13 mouse cellular contexts compared by ENCODE assay signal in the genomic region with DNA sequence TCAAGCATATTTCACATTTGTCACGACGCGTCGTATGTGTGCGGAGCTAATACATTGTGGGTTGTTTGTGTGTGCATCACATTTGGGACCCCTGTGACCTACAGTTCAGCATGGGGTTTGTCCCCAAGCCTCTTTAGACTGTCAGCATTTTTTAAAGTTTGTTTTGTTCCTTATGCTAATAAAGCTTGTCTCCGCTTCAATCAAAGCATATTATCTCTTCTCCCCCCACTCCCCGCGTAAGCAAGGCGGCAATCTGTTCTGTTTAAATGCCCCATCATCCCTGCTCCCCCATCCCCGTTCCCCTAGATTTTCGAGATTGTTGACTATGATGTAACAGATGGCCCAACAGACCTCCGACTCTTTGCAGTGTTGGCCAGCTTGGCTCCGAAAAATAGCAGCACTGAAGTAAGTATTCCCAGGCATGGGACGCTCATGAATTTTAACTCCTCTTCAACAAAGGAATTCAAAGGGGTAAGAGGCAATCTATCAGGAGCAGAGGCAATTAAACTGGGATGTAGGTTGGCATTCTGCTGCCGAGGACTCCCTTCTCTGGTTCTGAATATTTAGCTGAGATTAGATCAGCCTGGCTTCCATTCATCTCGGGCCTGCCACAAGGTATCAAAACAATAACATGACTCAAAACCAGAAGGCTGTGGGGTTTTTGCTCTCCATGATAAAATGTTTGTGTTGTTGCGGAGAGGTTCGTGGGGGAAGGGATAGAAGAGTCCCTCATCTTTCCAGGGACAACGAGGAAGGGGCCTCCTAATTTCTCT.
A peak's percentile ranks its signal among the peaks of the same experiment; 100 is the strongest.
DNase-seq lines count a peak whose midpoint lies in the region; ATAC-seq lines count a peak whose summit lies in the region.
"Had no signal": no experiment of that assay in that cellular context is flagged by ENCODE, and none has a peak within 500 bp of the region (broad histone marks: within the 10 kb centered on the region; RNA-seq: fewer than 3 reads in every experiment).

No protein-coding gene starts in this region.

- peak; percentile 82 for ATAC-seq in hindbrain, embryonic 14.5 days (ENCODE audit: low FRiP score)
- ATAC-seq in midbrain, embryonic 11.5 days (ENCODE audit: low FRiP score): peak; percentile 87
- ATAC-seq: Patski had no signal

- H3K4me2 ChIP-seq in hindbrain, embryonic 14.5 days (replicated peaks): peak overlapping the region; percentile 51
- H3K4me2 ChIP-seq in midbrain, embryonic 11.5 days: peak overlapping the region; percentile 32
- H3K4me2 ChIP-seq: embryonic facial prominence, embryonic 13.5 days; limb, embryonic 12.5 days had no signal

- H3K4me1 ChIP-seq in hindbrain, embryonic 14.5 days (replicated peaks; ENCODE audit: control insufficient read depth, insufficient read depth, low read length): peaks cover 15% of the 10 kb centered on the region
- peaks cover 17% of the 10 kb centered on the region for H3K4me1 ChIP-seq in midbrain, embryonic 11.5 days (ENCODE audit: control insufficient read depth, insufficient read depth, low read length)
- H3K4me1 ChIP-seq: embryonic facial prominence, embryonic 13.5 days; limb, embryonic 12.5 days had no signal

- no peaks in the 10 kb centered on the region for H3K27me3 ChIP-seq in hindbrain, embryonic 14.5 days (ENCODE audit: control insufficient read depth, insufficient read depth, low read length)
- no peaks in the 10 kb centered on the region for H3K27me3 ChIP-seq in midbrain, embryonic 11.5 days (ENCODE audit: control insufficient read depth, insufficient read depth, low read length)
- H3K27me3 ChIP-seq: embryonic facial prominence, embryonic 13.5 days; limb, embryonic 12.5 days had no signal

- no peak overlapping the region; the same call in 1 of the 2 replicates for H3K4me3 ChIP-seq in hindbrain, embryonic 14.5 days (replicated peaks; ENCODE audit: low read length)
- H3K4me3 ChIP-seq in midbrain, embryonic 11.5 days (ENCODE audit: low read depth, low read length): no peak overlapping the region
- H3K4me3 ChIP-seq: embryonic facial prominence, embryonic 13.5 days; limb, embryonic 12.5 days had no signal

- peak overlapping the region; percentile 29 for H3K9ac ChIP-seq in hindbrain, embryonic 14.5 days
- peak overlapping the region; percentile 39 for H3K9ac ChIP-seq in midbrain, embryonic 11.5 days (ENCODE audit: low read length)
- H3K9ac ChIP-seq: embryonic facial prominence, embryonic 13.5 days; limb, embryonic 12.5 days had no signal

- H3K27ac ChIP-seq in hindbrain, embryonic 14.5 days: peak overlapping the region; percentile 26
- H3K27ac ChIP-seq in midbrain, embryonic 11.5 days (ENCODE audit: low read depth, low read length): peak overlapping the region; percentile 82
- H3K27ac ChIP-seq: embryonic facial prominence, embryonic 13.5 days; limb, embryonic 12.5 days had no signal

- 16% methylated on average over 19 of the region's 19 CpGs for WGBS in hindbrain, embryonic 14.5 days
- WGBS in midbrain, embryonic 11.5 days: 42% methylated on average over 19 of the region's 19 CpGs

- peak; percentile 46 to 55 for DNase-seq in right cerebral cortex, postnatal 10 days (ENCODE audit: low spot score in 2 of 2)
- no peak for DNase-seq in right cerebral cortex, postnatal 36 days (ENCODE audit: low spot score in 2 of 2)
- peak; percentile 43 for DNase-seq in hindbrain, embryonic 14.5 days (ENCODE audit: low spot score)
- peak; percentile 91 for DNase-seq in midbrain, embryonic 11.5 days (ENCODE audit: low spot score, missing footprints)
- DNase-seq in lung, adult 18-20 months: no peak
- DNase-seq in thymus, postnatal 14 days: no peak
- DNase-seq in heart, adult 8-10 months (ENCODE audit: low spot score): no peak
- no peak for DNase-seq in thymus, postnatal 4 days
- DNase-seq: heart, adult 11 months; lung, postnatal 14 days had no signal

- H3K36me3 ChIP-seq in hindbrain, embryonic 14.5 days (replicated peaks; ENCODE audit: control insufficient read depth, insufficient read depth): no peaks in the 10 kb centered on the region
- no peaks in the 10 kb centered on the region for H3K36me3 ChIP-seq in midbrain, embryonic 11.5 days (ENCODE audit: control insufficient read depth, insufficient read depth, low read length)
- H3K36me3 ChIP-seq: embryonic facial prominence, embryonic 13.5 days; limb, embryonic 12.5 days had no signal

- H3K9me3 ChIP-seq in hindbrain, embryonic 14.5 days (ENCODE audit: control insufficient read depth, low read length): 0 out of 2 replicates have a peak, but pooled peaks cover 4% of the 10 kb centered on the region
- no peaks in the 10 kb centered on the region for H3K9me3 ChIP-seq in midbrain, embryonic 11.5 days (ENCODE audit: control insufficient read depth, low read length)
- H3K9me3 ChIP-seq: embryonic facial prominence, embryonic 13.5 days; limb, embryonic 12.5 days had no signal

Comparison
In these comparisons a context has a peak if more than half of its experiments do, and no peak if none do; other contexts are left out.
1. DNase-seq: peak in right cerebral cortex, postnatal 10 days (2 of 2), hindbrain, embryonic 14.5 days (single experiment) and midbrain, embryonic 11.5 days (single experiment); none in right cerebral cortex, postnatal 36 days (0 of 2), lung, adult 18-20 months (0 of 2), thymus, postnatal 14 days (single experiment), heart, adult 8-10 months (single experiment) and thymus, postnatal 4 days (single experiment).